Mouse (Mus musculus) heart, embryonic 15.5 days (tissue): ENCODE measurements at regions not wholly inside any gene's neighbourhood (a gene's known extent, or its start where the extent isn't known, plus 50 kb on each side); places are given as distances from the start of the nearest gene placed in this dataset.

Source experiments
- ATAC-seq: fragments of 200-750 bp; cut with Nextera tagmentation; replicated peaks from 2 replicates; pipeline ENCODE4 v1.8.0; 2017; ENCODE audit warnings: low read depth, moderate TSS enrichment; ENCODE audit not compliant: insufficient number of reproducible peaks, insufficient read depth, low FRiP score
- H3K27ac ChIP-seq: fragments of 300-500 bp; sonication (generic); 2 replicates; pipeline ENCODE4 v1.5.1; 2015; ENCODE audit warnings: mild to moderate bottlenecking, inconsistent platforms
- H3K27me3 ChIP-seq: fragments of 300-500 bp; sonication (generic); 2 replicates; pipeline ENCODE4 v1.6.1; 2015; ENCODE audit warnings: inconsistent platforms
- H3K36me3 ChIP-seq: fragments of 300-500 bp; sonication (generic); 2 replicates; pipeline ENCODE4 v1.6.1; 2015; ENCODE audit warnings: mild to moderate bottlenecking, inconsistent platforms
- H3K4me1 ChIP-seq: fragments of 300-500 bp; sonication (generic); replicated peaks from 2 replicates; pipeline ENCODE4 v1.6.1; 2015; ENCODE audit warnings: inconsistent platforms
- H3K4me2 ChIP-seq: fragments of 300-500 bp; sonication (generic); 2 replicates; pipeline ENCODE4 v1.6.1; 2015; ENCODE audit warnings: inconsistent platforms, mild to moderate bottlenecking, moderate library complexity
- H3K4me3 ChIP-seq: fragments of 300-500 bp; sonication (generic); 2 replicates; pipeline ENCODE4 v1.5.1; 2015; ENCODE audit warnings: mild to moderate bottlenecking, inconsistent platforms
- H3K9ac ChIP-seq: fragments of 300-500 bp; sonication (generic); 2 replicates; pipeline ENCODE4 v1.6.1; 2015; ENCODE audit warnings: mild to moderate bottlenecking, inconsistent platforms
- H3K9me3 ChIP-seq: fragments of 300-500 bp; sonication (generic); replicated peaks from 2 replicates; pipeline ENCODE4 v1.6.1; 2016; ENCODE audit warnings: inconsistent platforms
- WGBS: fragments of 180-500 bp; shearing (Covaris S2); methylation state at CpG from one replicate; pipeline ENCODE4 v1.1.7; 2015; ENCODE audit warnings: mixed read lengths; 5-methylcytosine and 5-hydroxymethylcytosine counted together

- peak; percentile 58; the same call in 1 of the 2 replicates for ATAC-seq
- no peak overlapping the region for H3K4me3 ChIP-seq
- no peaks in the 10 kb centered on the region for H3K36me3 ChIP-seq
- no peak overlapping the region for H3K4me2 ChIP-seq
- 52% methylated on average over 5 of the region's 5 CpGs for WGBS
- H3K27ac ChIP-seq = peak overlapping the region; percentile 50; the same call in 1 of the 2 replicates
- no peaks in the 10 kb centered on the region for H3K9me3 ChIP-seq
- no peaks in the 10 kb centered on the region for H3K27me3 ChIP-seq
- no peak overlapping the region for H3K9ac ChIP-seq
- peaks cover 19% of the 10 kb centered on the region for H3K4me1 ChIP-seq
Observed at GRCm38 (mm10) chr11:111212038-111212701, 146.2 kb downstream of the Kcnj2 start.

DNA sequence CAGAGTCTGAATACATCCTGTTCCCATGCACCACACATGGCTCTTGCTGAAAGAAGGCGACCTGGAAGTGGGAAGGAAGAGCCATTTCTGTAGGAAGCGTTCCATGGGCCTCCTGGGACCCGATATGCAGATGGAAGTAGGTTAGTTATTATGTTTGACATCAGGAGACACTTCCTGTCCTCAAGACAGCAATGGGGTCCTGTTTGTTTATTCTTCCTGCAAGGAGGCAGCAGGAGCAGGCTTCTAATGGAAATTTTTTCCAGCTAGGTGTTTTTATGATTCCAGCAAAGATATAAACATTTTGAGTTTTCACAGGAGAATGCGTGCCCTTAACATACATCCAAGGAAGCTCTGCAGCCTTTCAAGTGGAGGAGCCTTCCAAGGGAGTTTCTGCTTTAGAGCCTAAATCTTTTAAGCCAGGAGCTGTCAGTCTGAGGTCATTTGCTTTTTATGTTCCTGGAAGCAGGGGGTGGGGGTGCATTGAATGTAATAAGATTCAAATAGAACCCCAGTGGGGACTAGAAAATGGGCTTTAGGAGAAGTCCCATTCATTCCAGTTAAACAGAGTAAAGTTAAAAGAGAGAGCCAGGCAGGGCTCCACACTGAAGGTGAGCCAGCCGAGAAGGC is 146.9 kb downstream of the Kcnj2 start:
- Histone ChIP-seq H3K4me2 (no peak overlapping the region), H3K9me3 (no peaks in the 10 kb centered on the region), H3K27me3 (no peaks in the 10 kb centered on the region), H3K9ac (no peak overlapping the region), H3K4me1 (peaks cover 19% of the 10 kb centered on the region), H3K36me3 (no peaks in the 10 kb centered on the region), H3K4me3 (no peak overlapping the region), H3K27ac (peak overlapping the region; percentile 50; the same call in 1 of the 2 replicates)
- WGBS = 46% methylated on average over 5 of the region's 5 CpGs
- ATAC-seq = no peak

DNA sequence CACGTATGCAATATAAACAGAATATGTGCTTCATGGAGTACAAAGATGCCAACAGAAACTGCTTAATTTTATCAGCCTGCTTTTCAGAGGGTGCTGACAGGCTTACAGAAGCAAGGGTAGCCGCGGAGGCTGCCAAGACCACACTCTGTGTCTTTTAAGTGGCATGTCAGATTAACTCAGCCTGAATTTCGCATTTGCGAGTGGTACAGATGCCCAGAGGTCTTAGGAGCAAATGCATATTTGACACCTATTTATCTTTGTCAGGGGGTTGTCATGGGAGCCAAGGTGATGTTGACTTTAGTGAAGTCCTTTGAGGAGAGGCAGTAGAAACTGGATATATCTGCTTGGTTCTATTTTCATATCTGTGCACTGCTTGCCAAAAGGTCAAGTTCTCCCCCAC is 149.0 kb downstream of the Kcnj2 start:
- H3K4me3 ChIP-seq = no peak overlapping the region
- WGBS = 37% methylated on average over 5 of the region's 5 CpGs
- peak; percentile 95 for ATAC-seq
- H3K4me2 ChIP-seq = no peak overlapping the region
- no peaks in the 10 kb centered on the region for H3K9me3 ChIP-seq
- H3K4me1 ChIP-seq = peaks cover 19% of the 10 kb centered on the region
- no peaks in the 10 kb centered on the region for H3K36me3 ChIP-seq
- peak overlapping the region; percentile 71 for H3K27ac ChIP-seq
- H3K9ac ChIP-seq = no peak overlapping the region
- no peaks in the 10 kb centered on the region for H3K27me3 ChIP-seq

DNA sequence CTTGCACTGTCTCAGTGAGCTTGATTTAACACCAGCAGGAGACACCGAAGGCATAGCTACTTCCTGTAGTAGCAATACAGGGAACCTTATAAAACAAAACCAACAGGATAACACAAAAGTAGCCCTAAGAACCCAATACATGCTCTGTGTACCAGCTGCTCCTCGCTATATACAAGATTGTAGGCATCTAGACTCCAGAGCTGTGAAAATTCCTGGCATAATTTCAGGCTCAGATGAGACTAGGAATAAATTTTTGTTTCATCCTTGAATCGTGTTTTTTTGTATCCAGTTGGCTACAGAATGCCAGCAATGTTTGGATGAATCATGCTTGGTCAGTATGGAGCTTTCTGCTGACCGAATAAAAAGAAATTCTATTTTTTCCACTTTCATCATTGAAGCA is 157.9 kb downstream of the Kcnj2 start:
- H3K9me3 ChIP-seq = no peaks in the 10 kb centered on the region
- no peak overlapping the region for H3K4me3 ChIP-seq
- 81% methylated on average over 4 of the region's 4 CpGs for WGBS
- no peak overlapping the region for H3K4me2 ChIP-seq
- H3K4me1 ChIP-seq = no peaks in the 10 kb centered on the region
- H3K9ac ChIP-seq = no peak overlapping the region
- no peaks in the 10 kb centered on the region for H3K27me3 ChIP-seq
- H3K27ac ChIP-seq = no peak overlapping the region
- no peak for ATAC-seq
- no peaks in the 10 kb centered on the region for H3K36me3 ChIP-seq

DNA sequence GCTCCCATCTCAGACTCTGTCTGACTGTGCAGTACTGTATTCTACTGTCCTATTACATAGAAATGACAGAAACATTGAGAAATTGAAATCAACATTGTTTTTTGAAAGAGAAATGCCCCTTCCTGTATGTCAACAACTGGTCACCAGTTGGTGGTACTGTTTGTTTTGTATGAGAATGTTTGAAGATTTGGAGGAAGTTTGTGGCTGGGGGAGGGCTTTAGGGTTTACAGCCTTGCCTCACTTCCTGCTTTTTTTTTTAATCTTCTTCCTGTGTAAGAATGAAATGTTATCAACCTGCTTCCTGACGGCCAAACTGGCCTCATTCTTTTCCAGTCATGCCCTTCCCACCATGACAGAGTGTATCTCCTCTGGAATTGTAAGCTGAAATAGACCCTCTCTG is 161.3 kb downstream of the Kcnj2 start:
- no peak overlapping the region for H3K4me2 ChIP-seq
- ATAC-seq = no peak
- H3K9ac ChIP-seq = no peak overlapping the region
- no peak overlapping the region for H3K27ac ChIP-seq
- H3K27me3 ChIP-seq = no peaks in the 10 kb centered on the region
- H3K9me3 ChIP-seq = no peaks in the 10 kb centered on the region
- 42% methylated on average over 1 of the region's 1 CpGs for WGBS
- no peak overlapping the region for H3K4me3 ChIP-seq
- H3K4me1 ChIP-seq = no peaks in the 10 kb centered on the region
- H3K36me3 ChIP-seq = no peaks in the 10 kb centered on the region

DNA sequence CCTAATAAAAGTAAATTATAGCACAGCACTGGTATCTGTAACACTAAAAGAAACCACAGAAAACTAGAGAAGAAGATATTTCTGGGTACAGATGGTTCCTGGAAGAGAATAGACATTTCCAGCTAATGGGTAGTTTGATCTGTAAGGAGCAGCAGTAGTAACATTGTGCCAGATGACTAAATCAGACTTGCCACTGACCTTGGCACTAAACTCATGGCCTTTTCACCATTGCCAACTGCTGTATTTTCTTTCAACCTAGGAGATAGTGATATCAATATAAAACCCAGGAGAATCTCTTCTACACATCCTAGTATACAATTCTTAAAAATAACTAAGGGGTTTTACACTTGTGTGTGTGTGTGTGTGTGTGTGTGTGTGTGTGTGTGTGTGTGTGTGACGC is 170.8 kb downstream of the Kcnj2 start:
- Histone ChIP-seq H3K36me3 (no peaks in the 10 kb centered on the region), H3K27ac (no peak overlapping the region), H3K9me3 (no peaks in the 10 kb centered on the region), H3K9ac (no peak overlapping the region), H3K27me3 (no peaks in the 10 kb centered on the region), H3K4me2 (no peak overlapping the region), H3K4me1 (no peaks in the 10 kb centered on the region), H3K4me3 (no peak overlapping the region)
- WGBS = 93% methylated on average over 1 of the region's 1 CpGs
- no peak for ATAC-seq

DNA sequence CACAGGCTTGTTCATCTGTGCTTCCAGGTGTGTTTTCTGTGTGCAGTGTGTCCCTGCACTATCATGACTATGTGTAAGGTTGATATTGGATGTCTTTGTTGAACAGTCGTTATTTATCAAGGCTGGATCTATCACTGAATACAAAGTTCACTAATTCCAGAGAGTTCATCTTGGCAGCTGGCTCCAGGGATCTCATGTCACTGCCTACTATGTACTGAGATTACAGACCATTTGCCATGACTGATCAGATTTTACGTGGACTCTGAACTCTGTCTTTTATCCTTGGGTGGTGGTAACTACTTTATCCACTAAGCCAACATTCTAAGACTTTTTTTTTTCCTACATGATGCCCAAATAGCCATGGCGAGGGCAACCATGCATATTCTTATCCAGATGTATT is 173.8 kb downstream of the Kcnj2 start:
- no peaks in the 10 kb centered on the region for H3K36me3 ChIP-seq
- no peak overlapping the region for H3K9ac ChIP-seq
- no peak overlapping the region for H3K4me2 ChIP-seq
- H3K9me3 ChIP-seq = no peaks in the 10 kb centered on the region
- H3K27ac ChIP-seq = no peak overlapping the region
- ATAC-seq = no peak
- H3K27me3 ChIP-seq = no peaks in the 10 kb centered on the region
- H3K4me1 ChIP-seq = peaks cover 2% of the 10 kb centered on the region; the same call in 1 of the 2 replicates
- 77% methylated on average over 3 of the region's 3 CpGs for WGBS
- no peak overlapping the region for H3K4me3 ChIP-seq

DNA sequence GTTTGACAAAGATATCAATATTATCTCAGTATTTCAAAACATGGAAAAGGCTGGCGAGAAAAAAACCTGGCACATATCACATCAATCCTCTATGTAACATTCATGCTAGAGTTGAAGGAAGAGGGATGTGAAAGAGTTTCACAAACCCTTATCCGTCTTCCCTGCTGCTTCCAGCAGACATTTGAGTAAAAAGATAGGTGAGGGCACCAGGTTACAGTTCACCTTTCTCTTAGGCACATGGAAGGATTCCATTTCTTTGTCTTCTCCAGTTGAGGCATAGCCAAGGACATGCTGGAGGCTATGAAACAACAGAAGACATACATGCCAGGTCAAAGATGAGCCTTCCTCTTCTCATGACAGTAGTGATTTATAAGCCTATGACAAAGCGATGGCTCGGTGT is 186.3 kb downstream of the Kcnj2 start:
- no peak overlapping the region for H3K4me2 ChIP-seq
- H3K9ac ChIP-seq = no peak overlapping the region
- WGBS = 70% methylated on average over 4 of the region's 4 CpGs
- no peak overlapping the region for H3K4me3 ChIP-seq
- no peak for ATAC-seq
- H3K27ac ChIP-seq = no peak overlapping the region
- H3K9me3 ChIP-seq = no peaks in the 10 kb centered on the region
- H3K36me3 ChIP-seq = no peaks in the 10 kb centered on the region
- peaks cover 5% of the 10 kb centered on the region; the same call in 1 of the 2 replicates for H3K4me1 ChIP-seq
- no peaks in the 10 kb centered on the region for H3K27me3 ChIP-seq

GRCm38 (mm10) chr11:111256596-111256995 is 190.6 kb downstream of the Kcnj2 start:
- WGBS = 63% methylated on average over 3 of the region's 3 CpGs
- Histone ChIP-seq H3K9me3 (no peaks in the 10 kb centered on the region), H3K36me3 (no peaks in the 10 kb centered on the region), H3K4me1 (no peaks in the 10 kb centered on the region), H3K27me3 (no peaks in the 10 kb centered on the region), H3K4me3 (no peak overlapping the region), H3K27ac (no peak overlapping the region), H3K4me2 (no peak overlapping the region), H3K9ac (no peak overlapping the region)
- ATAC-seq = no peak

DNA sequence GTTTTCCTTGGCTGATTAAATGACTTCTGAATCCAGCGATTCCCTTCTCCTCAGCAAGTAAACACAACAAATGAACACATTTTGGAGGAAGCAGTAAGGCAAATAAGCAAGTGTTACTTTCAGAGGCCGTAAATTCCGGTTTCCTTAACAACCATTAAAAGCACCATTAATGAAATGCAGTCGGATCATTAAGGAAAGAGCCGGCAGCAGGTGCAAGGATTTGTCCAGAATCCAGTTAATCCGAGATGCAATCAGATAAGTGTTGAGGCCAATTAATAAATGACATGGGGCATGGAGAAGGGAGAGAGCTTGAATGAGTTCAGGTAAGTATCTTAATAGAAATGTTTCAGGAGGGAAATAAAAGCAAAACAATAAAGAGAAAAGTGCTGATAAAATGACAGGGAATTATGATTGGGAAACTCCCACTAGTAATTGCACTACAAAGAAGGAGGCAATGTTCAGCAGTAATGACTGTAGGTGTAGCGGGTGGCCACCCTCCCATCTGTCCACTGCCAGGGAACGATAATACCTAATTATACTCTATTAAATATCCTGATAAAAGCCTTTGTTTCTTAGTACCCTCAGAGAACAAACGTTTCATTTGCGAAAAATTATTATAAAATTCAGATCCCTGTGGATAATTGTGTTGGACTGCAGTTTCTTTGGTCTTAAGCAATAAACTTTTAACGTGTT is 194.9 kb downstream of the Kcnj2 start:
- Histone ChIP-seq H3K36me3 (no peaks in the 10 kb centered on the region), H3K27ac (no peak overlapping the region), H3K4me1 (no peaks in the 10 kb centered on the region), H3K27me3 (no peaks in the 10 kb centered on the region), H3K4me3 (no peak overlapping the region), H3K9ac (no peak overlapping the region), H3K4me2 (no peak overlapping the region), H3K9me3 (no peaks in the 10 kb centered on the region)
- WGBS = 78% methylated on average over 11 of the region's 11 CpGs
- ATAC-seq = no peak

DNA sequence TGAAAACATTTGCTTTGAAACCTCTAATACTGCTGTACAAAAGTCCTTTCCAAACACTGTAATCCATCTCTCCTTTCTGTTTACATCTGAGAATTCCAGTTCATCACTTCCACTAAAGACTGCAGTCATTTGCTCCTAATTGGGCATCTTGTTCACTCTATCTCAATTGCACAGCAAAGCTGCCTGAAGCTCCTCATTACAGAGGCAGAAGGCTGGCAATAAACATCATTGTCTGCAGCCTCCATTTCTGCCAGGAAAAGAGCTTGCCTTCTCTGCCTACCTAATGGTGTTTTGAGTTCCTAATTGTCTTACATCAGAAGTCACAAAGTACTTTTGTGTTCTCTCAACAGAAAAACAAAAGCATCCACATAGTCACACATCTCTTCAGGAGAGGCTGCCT is 207.7 kb downstream of the Kcnj2 start:
- Histone ChIP-seq H3K4me2 (no peak overlapping the region), H3K9me3 (no peaks in the 10 kb centered on the region), H3K36me3 (no peaks in the 10 kb centered on the region), H3K27ac (no peak overlapping the region), H3K9ac (no peak overlapping the region), H3K27me3 (no peaks in the 10 kb centered on the region), H3K4me3 (no peak overlapping the region), H3K4me1 (no peaks in the 10 kb centered on the region)
- ATAC-seq = no peak

- Histone ChIP-seq H3K9ac (no peak overlapping the region), H3K27me3 (no peaks in the 10 kb centered on the region), H3K27ac (no peak overlapping the region), H3K4me1 (no peaks in the 10 kb centered on the region), H3K9me3 (no peaks in the 10 kb centered on the region), H3K36me3 (no peaks in the 10 kb centered on the region), H3K4me3 (no peak overlapping the region), H3K4me2 (no peak overlapping the region)
- no peak for ATAC-seq
- 52% methylated on average over 2 of the region's 2 CpGs for WGBS
Observed at GRCm38 (mm10) chr11:111280769-111281168, 214.8 kb downstream of the Kcnj2 start.
